Comparison of ENCODE assay signal across 16 mouse cellular contexts in the genomic region with DNA sequence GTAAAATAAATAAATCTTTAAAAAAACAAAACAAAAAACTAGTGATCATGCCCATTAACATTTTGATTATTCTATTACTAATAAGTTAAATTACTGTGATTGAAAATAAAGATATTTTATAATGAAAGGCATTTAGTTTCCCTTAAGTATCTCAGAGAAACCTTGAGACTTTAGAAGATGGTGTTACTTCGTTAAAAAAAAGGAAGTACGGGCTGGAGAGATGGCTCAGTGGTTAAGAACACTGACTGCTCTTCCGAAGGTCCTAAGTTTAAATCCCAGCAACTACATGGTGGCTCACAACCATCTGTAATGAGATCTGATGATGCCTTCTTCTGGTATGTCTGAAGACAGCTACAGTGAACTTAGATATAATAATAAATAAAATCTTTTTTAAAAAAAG. TPM values are rescaled to one million over a fixed set of nuclear protein-coding genes. Genes with fewer than 3 reads are reported as not detected.
A peak's percentile ranks its signal among the peaks of the same experiment; 100 is the strongest.
DNase-seq lines count a peak whose midpoint lies in the region; ATAC-seq and TF ChIP-seq lines count a peak whose summit lies in the region.
"Had no signal": no experiment of that assay in that cellular context is flagged by ENCODE, and none has a peak within 500 bp of the region (broad histone marks: within the 10 kb centered on the region; RNA-seq: fewer than 3 reads in every experiment).

No protein-coding gene starts in this region.

- peaks cover 4 to 5% of the 10 kb centered on the region in 2 experiments for H3K4me1 ChIP-seq in MEL (ENCODE audit: control insufficient read depth in 1 of 2, insufficient read depth in 2 of 2, low read length in 2 of 2)

- H3K4me3 ChIP-seq in MEL (ENCODE audit: control insufficient read depth in 1 of 2, insufficient read depth in 1 of 2, low read depth in 2 of 2, low read length in 2 of 2): no peak overlapping the region

- no peaks in the 10 kb centered on the region for H3K9me3 ChIP-seq in MEL (replicated peaks; ENCODE audit: insufficient read depth, low read length)
- H3K9me3 ChIP-seq: G1E had no signal

- no peak for TF ChIP-seq CTCF in MEL (IDR thresholded peaks at IDR 0.05 in 2 of 3, conservative IDR thresholded peaks at IDR 0.05 in 1 of 3; ENCODE audit: control insufficient read depth in 1 of 3, insufficient read depth in 1 of 3, low read depth in 2 of 3, low read length in 3 of 3, poor library complexity in 1 of 3, severe bottlenecking in 1 of 3)

- H3K27ac ChIP-seq in MEL (ENCODE audit: control insufficient read depth, low read depth, low read length): no peak overlapping the region

- no peak for ATAC-seq in megakaryocyte, adult 5-6 weeks (ENCODE audit: poor library complexity, severe bottlenecking)
- ATAC-seq: activated CD4-positive, CD25-positive, alpha-beta regulatory T cell, adult 4 months; CD4-positive, CD25-positive, alpha-beta regulatory T cell, adult 4 months; Patski had no signal

- peaks cover 28% of the 10 kb centered on the region for H3K79me2 ChIP-seq in MEL (ENCODE audit: control insufficient read depth, insufficient read depth, low read length, poor library complexity)

- DNase-seq in MEL (ENCODE audit: low read depth, low spot score): peak; percentile 54
- DNase-seq: adrenal gland, adult 2 months; adrenal gland, adult 8-10 months; adrenal gland, postnatal 10 days; adrenal gland, postnatal 14 days; adrenal gland, postnatal 25 days; adrenal gland, postnatal 36 days; B cell, adult 2 months; cerebellum, adult 11 months; cerebellum, adult 18-20 months had no signal

- H3K27me3 ChIP-seq in MEL (ENCODE audit: control insufficient read depth in 1 of 2, insufficient read depth in 2 of 2, low read length in 2 of 2): no peaks in the 10 kb centered on the region
- H3K27me3 ChIP-seq: CH12.LX, Patski had no signal

- no peak overlapping the region for H3K9ac ChIP-seq in MEL (ENCODE audit: control insufficient read depth, low read depth, low read length, poor library complexity, severe bottlenecking)

- no peak for TF ChIP-seq RAD21 in MEL (IDR thresholded peaks at IDR 0.05; ENCODE audit: low read depth, low read length)

- TF ChIP-seq POLR2A in MEL (IDR thresholded peaks at IDR 0.05; ENCODE audit: control insufficient read depth in 1 of 2, insufficient read depth in 1 of 2, low read depth in 1 of 2, low read length in 2 of 2, poor library complexity in 1 of 2): no peak

- H3K36me3 ChIP-seq in MEL (ENCODE audit: control insufficient read depth in 1 of 2, insufficient read depth in 2 of 2, low read length in 2 of 2): peaks cover 0 to 10% of the 10 kb centered on the region in 2 experiments; a peak in 2 of 4 replicates

- no peak for TF ChIP-seq EP300 in MEL (IDR thresholded peaks at IDR 0.05; ENCODE audit: low read depth in 1 of 2, low read length in 2 of 2)

TF ChIP-seq in MEL, 35 proteins besides CTCF, POLR2A, EP300 and RAD21:
- TF ChIP-seq RCOR1 (IDR thresholded peaks at IDR 0.05; ENCODE audit: low read depth, low read length): no peak
- TF ChIP-seq TBP (IDR thresholded peaks at IDR 0.05; ENCODE audit: low read depth, low read length): peak; percentile 81

RNA-seq across cellular contexts. Expression of a gene that starts 2.2 kb away (rescaled TPM):
- 42.8 and 45.3 TPM in 2 replicates for total RNA-seq in MEL (2012; rRNA removed)
- 10 to 100 TPM; 51.7 to 53.4 TPM for polyA plus RNA-seq in MEL (2012; ENCODE audit: insufficient read depth in 1 of 2, insufficient read length in 2 of 2, low read depth in 1 of 2, low replicate concordance in 2 of 2, missing spikeins in 1 of 2)
- total RNA-seq in megakaryocyte, adult 5-6 weeks (2015): 29.2 and 38.7 TPM in 2 replicates
- 31.4 and 36.5 TPM in 2 replicates for total RNA-seq in megakaryocyte, adult 5-6 weeks (2017)
